Mouse (Mus musculus): Measurements from ENCODE around the gene Rere. TPM values are rescaled to one million over a fixed set of nuclear protein-coding genes. Genes with fewer than 3 reads are reported as not detected.
A peak's percentile ranks its signal among the peaks of the same experiment; 100 is the strongest.

Gene Rere
- total and polyA plus RNA-seq, 3 experiments, result 4.1 to 31.8 TPM; not detected in 1

DNA sequence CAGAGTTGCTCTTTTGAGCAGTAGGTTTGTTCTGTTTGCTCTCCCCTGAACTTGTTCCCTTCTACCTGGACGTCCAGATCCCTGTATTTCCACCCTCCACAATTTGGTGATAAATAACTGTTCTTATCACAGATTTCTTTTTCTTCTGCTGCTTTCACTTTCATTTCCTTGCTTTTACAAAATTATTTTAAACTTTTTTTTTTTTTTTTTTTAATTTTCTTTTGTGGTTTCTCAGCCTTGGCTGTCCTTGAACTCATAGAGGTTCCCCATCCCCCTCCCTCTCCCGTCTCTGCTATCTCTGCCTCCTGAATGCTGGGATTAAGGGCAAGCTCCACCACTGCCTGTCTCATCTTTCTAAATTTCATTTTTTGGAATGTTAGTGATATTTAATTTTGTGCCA is 234.8 kb downstream of the Rere start:
- Histone ChIP-seq H3K9ac (ENCODE audit: control insufficient read depth, low read depth, low read length, poor library complexity, severe bottlenecking) (no peak overlapping the region), H3K9me3 (replicated peaks; ENCODE audit: insufficient read depth, low read length) (no peaks in the 10 kb centered on the region), H3K27me3 (ENCODE audit: control insufficient read depth in 1 of 2, insufficient read depth in 2 of 2, low read length in 2 of 2) (no peaks in the 10 kb centered on the region), H3K36me3 (ENCODE audit: control insufficient read depth in 1 of 2, insufficient read depth in 2 of 2, low read length in 2 of 2) (peaks cover 0 to 35% of the 10 kb centered on the region in 2 experiments; a peak in 2 of 4 replicates), H3K79me2 (ENCODE audit: control insufficient read depth, insufficient read depth, low read length, poor library complexity) (no peaks in the 10 kb centered on the region), H3K4me1 (ENCODE audit: control insufficient read depth in 1 of 2, insufficient read depth in 2 of 2, low read length in 2 of 2) (peaks cover 10 to 28% of the 10 kb centered on the region in 2 experiments), H3K4me3 (ENCODE audit: control insufficient read depth in 1 of 2, insufficient read depth in 1 of 2, low read depth in 2 of 2, low read length in 2 of 2) (no peak overlapping the region), H3K27ac (ENCODE audit: control insufficient read depth, low read depth, low read length) (no peak overlapping the region)
- no peak for TF ChIP-seq BHLHE40 (IDR thresholded peaks at IDR 0.05; ENCODE audit: borderline replicate concordance, low read depth, low read length)
- no peak for TF ChIP-seq E2F4 (IDR thresholded peaks at IDR 0.05; ENCODE audit: borderline replicate concordance, low read depth, low read length)
- peak; percentile 56; the same call in 1 of the 2 replicates for TF ChIP-seq ZNF384 (IDR thresholded peaks at IDR 0.05; ENCODE audit: low read depth, low read length)
- TF ChIP-seq TBP (IDR thresholded peaks at IDR 0.05; ENCODE audit: low read depth, low read length), result no peak
- no peak for DNase-seq (ENCODE audit: low read depth, low spot score)

DNA sequence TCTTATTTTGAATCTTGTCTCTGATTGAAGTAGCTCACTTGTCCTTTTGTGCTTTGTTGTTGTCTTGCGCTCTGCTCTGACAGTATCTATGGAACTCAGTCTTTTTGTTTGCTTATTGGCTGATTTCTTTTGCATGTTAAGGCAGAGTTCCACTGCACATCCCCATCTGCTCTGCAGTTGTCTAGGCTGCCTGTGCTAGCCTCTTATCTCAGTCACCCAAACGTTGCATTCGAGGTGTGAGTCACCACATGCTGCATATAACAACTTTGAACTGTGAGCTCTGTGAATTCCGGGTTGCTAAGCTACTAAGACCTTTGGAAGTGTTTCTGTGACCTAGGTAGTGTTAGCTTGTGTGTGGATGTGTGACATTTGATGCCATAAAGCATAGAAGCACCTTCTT is 235.9 kb downstream of the Rere start:
- peak overlapping the region; percentile 61 for H3K27ac ChIP-seq (ENCODE audit: control insufficient read depth, low read depth, low read length)
- no peaks in the 10 kb centered on the region for H3K9me3 ChIP-seq (replicated peaks; ENCODE audit: insufficient read depth, low read length)
- H3K4me3 ChIP-seq (ENCODE audit: control insufficient read depth in 1 of 2, insufficient read depth in 1 of 2, low read depth in 2 of 2, low read length in 2 of 2), result no peak overlapping the region
- no peak overlapping the region for H3K9ac ChIP-seq (ENCODE audit: control insufficient read depth, low read depth, low read length, poor library complexity, severe bottlenecking)
- H3K79me2 ChIP-seq (ENCODE audit: control insufficient read depth, insufficient read depth, low read length, poor library complexity), result no peaks in the 10 kb centered on the region
- peak; percentile 95 for DNase-seq (ENCODE audit: low read depth, low spot score)
- H3K4me1 ChIP-seq (ENCODE audit: control insufficient read depth in 1 of 2, insufficient read depth in 2 of 2, low read length in 2 of 2), result peaks cover 10 to 33% of the 10 kb centered on the region in 2 experiments
- peaks cover 0 to 40% of the 10 kb centered on the region in 2 experiments; a peak in 2 of 4 replicates for H3K36me3 ChIP-seq (ENCODE audit: control insufficient read depth in 1 of 2, insufficient read depth in 2 of 2, low read length in 2 of 2)
- H3K27me3 ChIP-seq (ENCODE audit: control insufficient read depth in 1 of 2, insufficient read depth in 2 of 2, low read length in 2 of 2), result no peaks in the 10 kb centered on the region
- no peak for TF ChIP-seq POLR2AphosphoS2 (IDR thresholded peaks at IDR 0.05; ENCODE audit: low read length)
- TF ChIP-seq GATA1 (IDR thresholded peaks at IDR 0.05; ENCODE audit: low read depth, low read length), result peak; percentile 95
- TF ChIP-seq CHD2 (IDR thresholded peaks at IDR 0.05; ENCODE audit: low read length), result no peak
- TF ChIP-seq UBTF (IDR thresholded peaks at IDR 0.05; ENCODE audit: borderline replicate concordance, insufficient read depth, low read depth, low read length), result no peak
- TF ChIP-seq TCF12 (IDR thresholded peaks at IDR 0.05; ENCODE audit: low read depth, low read length), result peak; percentile 87
- no peak for TF ChIP-seq ZC3H11A (IDR thresholded peaks at IDR 0.05; ENCODE audit: low read depth, low read length)
- TF ChIP-seq ZKSCAN1 (IDR thresholded peaks at IDR 0.05; ENCODE audit: low read depth, low read length), result no peak
- TF ChIP-seq MYC (IDR thresholded peaks at IDR 0.05; ENCODE audit: low read depth, low read length), result peak; percentile 75; the same call in 1 of the 2 replicates
- peak; percentile 82 for TF ChIP-seq MXI1 (IDR thresholded peaks at IDR 0.05; ENCODE audit: low read depth, low read length)
- TF ChIP-seq SIN3A (IDR thresholded peaks at IDR 0.05; ENCODE audit: low read length), result peak; percentile 87
- TF ChIP-seq BHLHE40 (IDR thresholded peaks at IDR 0.05; ENCODE audit: borderline replicate concordance, low read depth, low read length), result no peak; the same call in 1 of the 2 replicates
- peak; percentile 95 for TF ChIP-seq ETS1 (IDR thresholded peaks at IDR 0.05; ENCODE audit: low read depth, low read length)
- TF ChIP-seq TBP (IDR thresholded peaks at IDR 0.05; ENCODE audit: low read depth, low read length), result 0 out of 2 replicates have a peak, but pooled peaks have one; percentile 34
- no peak for TF ChIP-seq GABPA (IDR thresholded peaks at IDR 0.05; ENCODE audit: low read depth, low read length)
- TF ChIP-seq TAL1 (IDR thresholded peaks at IDR 0.05; ENCODE audit: low read length), result peak; percentile 96
- TF ChIP-seq JUND (IDR thresholded peaks at IDR 0.05; ENCODE audit: low read depth, low read length), result peak; percentile 85; the same call in 1 of the 2 replicates
- TF ChIP-seq MAX (IDR thresholded peaks at IDR 0.05; ENCODE audit: low read length), result peak; percentile 45
- peak; percentile 89 to 90 for TF ChIP-seq EP300 (IDR thresholded peaks at IDR 0.05; ENCODE audit: low read depth in 1 of 2, low read length in 2 of 2)
- no peak for TF ChIP-seq MAFK (IDR thresholded peaks at IDR 0.05; ENCODE audit: borderline replicate concordance, low read depth, low read length)
- TF ChIP-seq POLR2AphosphoS5 (IDR thresholded peaks at IDR 0.05; ENCODE audit: borderline replicate concordance, low read depth, low read length), result no peak

Measured in MEL (cell line).